Mouse (Mus musculus): ENCODE data around the gene Tctex1d4. TPM values are rescaled to one million over a fixed set of nuclear protein-coding genes. Genes with fewer than 3 reads are reported as not detected.

Tctex1d4 gene
- total RNA-seq, 1 experiment = 0.49 TPM

DNA sequence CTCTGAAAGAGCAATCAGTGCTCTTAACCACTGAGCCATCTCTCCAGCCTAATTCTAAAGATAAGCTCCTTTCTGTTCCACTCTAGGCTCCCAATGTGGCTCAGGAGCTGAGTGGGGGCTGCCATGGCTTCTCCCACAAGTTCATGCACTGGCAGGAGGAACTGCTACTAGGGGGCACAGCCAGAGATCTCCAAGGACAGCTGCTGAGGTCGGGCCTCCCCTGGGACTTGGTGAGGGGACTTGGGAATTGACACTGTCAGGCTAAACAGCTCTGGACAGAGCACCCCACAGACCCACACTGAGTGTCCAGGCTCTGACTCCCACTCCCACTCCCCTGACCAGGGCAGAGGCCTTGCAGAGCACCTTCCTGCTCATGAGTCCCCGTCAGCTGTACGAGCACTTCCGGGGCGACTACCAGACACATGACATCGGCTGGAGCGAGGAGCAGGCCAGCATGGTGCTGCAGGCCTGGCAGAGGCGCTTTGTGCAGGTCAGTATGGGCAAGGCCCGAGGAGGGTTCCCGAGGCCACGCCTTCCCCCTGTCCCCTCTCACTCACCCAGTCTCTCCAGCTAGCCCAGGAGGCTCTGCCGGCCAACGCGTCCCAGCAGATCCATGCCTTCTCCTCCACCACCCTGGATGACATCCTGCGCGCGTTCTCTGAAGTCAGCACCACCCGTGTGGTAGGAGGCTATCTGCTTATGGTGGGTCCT lies 18.6 kb upstream of the Tctex1d4 start:
- TF ChIP-seq MAFK (IDR thresholded peaks at IDR 0.05; ENCODE audit: insufficient read depth, low read depth, low read length) (no peak), ZC3H11A (IDR thresholded peaks at IDR 0.05; ENCODE audit: borderline replicate concordance, low read depth, low read length) (no peak), HCFC1 (IDR thresholded peaks at IDR 0.05; ENCODE audit: borderline replicate concordance, insufficient read depth, low read length) (no peak), CHD2 (IDR thresholded peaks at IDR 0.05; ENCODE audit: low read depth, low read length) (no peak), ZNF384 (IDR thresholded peaks at IDR 0.05; ENCODE audit: low read depth, low read length) (no peak)
- Histone ChIP-seq H3K4me3 (ENCODE audit: insufficient read depth in 1 of 2, low read depth in 1 of 2, low read length in 2 of 2, poor library complexity in 1 of 2, severe bottlenecking in 1 of 2) (no peak overlapping the region), H3K9me3 (ENCODE audit: control insufficient read depth, insufficient read depth, low read depth, low read length) (no peaks in the 10 kb centered on the region), H3K4me1 (ENCODE audit: control insufficient read depth in 2 of 2, insufficient read depth in 2 of 2, low read length in 2 of 2, poor library complexity in 1 of 2) (peaks cover 0 to 47% of the 10 kb centered on the region in 2 experiments; a peak in 2 of 4 replicates), H3K36me3 (ENCODE audit: control insufficient read depth, insufficient read depth, low read length, poor library complexity, severe bottlenecking) (peaks cover 42% of the 10 kb centered on the region), H3K9ac (ENCODE audit: insufficient read depth, low read depth, low read length, poor library complexity, severe bottlenecking) (no peak overlapping the region), H3K27ac (ENCODE audit: insufficient read depth, low read depth, low read length, poor library complexity, severe bottlenecking) (no peak overlapping the region)
- no peak for DNase-seq (ENCODE audit: low read depth, low spot score)
- in situ Hi-C loops (cut with MboI; ENCODE audit: low sequenced_read_pairs in 2 of 2, unreplicated experiment in 2 of 2) = no loop called here

DNA sequence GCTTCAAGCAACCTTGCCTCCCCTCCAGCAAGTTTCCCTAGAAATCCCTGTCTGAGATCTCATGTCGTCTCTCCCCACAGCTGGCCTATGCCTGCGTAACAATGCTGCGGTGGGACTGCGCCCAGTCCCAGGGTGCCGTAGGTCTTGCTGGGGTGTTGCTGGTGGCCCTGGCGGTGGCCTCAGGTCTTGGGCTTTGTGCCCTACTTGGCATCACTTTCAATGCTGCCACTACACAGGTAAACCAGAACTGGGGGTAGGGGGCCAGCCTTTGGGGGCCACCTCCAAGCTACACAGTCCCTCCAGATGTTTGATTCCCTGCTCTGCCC lies 18.1 kb upstream of the Tctex1d4 start:
- Histone ChIP-seq H3K4me3 (ENCODE audit: insufficient read depth in 1 of 2, low read depth in 1 of 2, low read length in 2 of 2, poor library complexity in 1 of 2, severe bottlenecking in 1 of 2) (no peak overlapping the region), H3K9ac (ENCODE audit: insufficient read depth, low read depth, low read length, poor library complexity, severe bottlenecking) (no peak overlapping the region), H3K36me3 (ENCODE audit: control insufficient read depth, insufficient read depth, low read length, poor library complexity, severe bottlenecking) (peaks cover 39% of the 10 kb centered on the region), H3K27ac (ENCODE audit: insufficient read depth, low read depth, low read length, poor library complexity, severe bottlenecking) (no peak overlapping the region), H3K4me1 (ENCODE audit: control insufficient read depth in 2 of 2, insufficient read depth in 2 of 2, low read length in 2 of 2, poor library complexity in 1 of 2) (peaks cover 0 to 43% of the 10 kb centered on the region in 2 experiments; a peak in 2 of 4 replicates), H3K9me3 (ENCODE audit: control insufficient read depth, insufficient read depth, low read depth, low read length) (no peaks in the 10 kb centered on the region)
- in situ Hi-C loops (cut with MboI; ENCODE audit: low sequenced_read_pairs in 2 of 2, unreplicated experiment in 2 of 2) = no loop called here
- DNase-seq (ENCODE audit: low read depth, low spot score) = no peak
- TF ChIP-seq ZNF384 (IDR thresholded peaks at IDR 0.05; ENCODE audit: low read depth, low read length) (no peak), HCFC1 (IDR thresholded peaks at IDR 0.05; ENCODE audit: borderline replicate concordance, insufficient read depth, low read length) (no peak), CHD2 (IDR thresholded peaks at IDR 0.05; ENCODE audit: low read depth, low read length) (no peak), MAFK (IDR thresholded peaks at IDR 0.05; ENCODE audit: insufficient read depth, low read depth, low read length) (no peak), ZC3H11A (IDR thresholded peaks at IDR 0.05; ENCODE audit: borderline replicate concordance, low read depth, low read length) (no peak)

DNA sequence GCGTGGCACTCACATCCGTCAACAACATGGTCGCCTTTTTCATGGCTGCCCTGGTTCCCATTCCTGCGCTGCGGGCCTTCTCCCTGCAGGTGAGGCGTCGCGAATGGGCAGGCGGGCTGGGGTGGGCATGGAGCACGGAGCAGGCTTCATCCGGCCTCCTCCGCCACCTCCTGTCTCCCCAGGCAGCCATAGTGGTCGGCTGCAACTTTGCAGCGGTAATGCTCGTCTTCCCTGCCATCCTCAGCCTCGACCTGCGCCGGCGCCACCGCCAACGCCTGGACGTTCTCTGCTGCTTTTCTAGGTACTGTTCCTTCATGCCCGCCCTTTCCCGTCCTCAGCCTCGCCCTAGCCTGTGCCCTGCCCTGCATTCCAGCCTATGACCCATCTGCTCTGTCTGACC lies 17.3 kb upstream of the Tctex1d4 start:
- H3K36me3 ChIP-seq (ENCODE audit: control insufficient read depth, insufficient read depth, low read length, poor library complexity, severe bottlenecking) = peaks cover 47% of the 10 kb centered on the region

DNA sequence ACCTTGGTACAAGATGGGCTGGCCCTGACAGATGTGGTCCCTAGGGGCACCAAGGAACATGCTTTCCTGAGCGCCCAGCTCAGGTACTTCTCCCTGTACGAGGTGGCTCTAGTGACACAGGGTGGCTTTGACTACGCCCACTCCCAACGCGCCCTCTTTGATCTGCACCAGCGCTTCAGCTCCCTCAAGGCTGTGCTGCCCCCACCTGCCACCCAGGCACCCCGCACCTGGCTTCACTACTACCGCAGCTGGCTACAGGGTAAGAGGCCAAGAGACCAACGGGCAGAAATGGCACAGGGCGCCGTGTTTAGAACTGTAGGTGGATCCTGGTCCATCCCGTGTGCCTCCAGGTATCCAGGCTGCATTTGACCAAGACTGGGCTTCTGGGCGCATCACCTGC lies 16.3 kb upstream of the Tctex1d4 start:
- DNase-seq (ENCODE audit: low read depth, low spot score) = no peak
- Histone ChIP-seq H3K9me3 (ENCODE audit: control insufficient read depth, insufficient read depth, low read depth, low read length) (no peaks in the 10 kb centered on the region), H3K9ac (ENCODE audit: insufficient read depth, low read depth, low read length, poor library complexity, severe bottlenecking) (no peak overlapping the region), H3K4me1 (ENCODE audit: control insufficient read depth in 2 of 2, insufficient read depth in 2 of 2, low read length in 2 of 2, poor library complexity in 1 of 2) (peaks cover 0 to 32% of the 10 kb centered on the region in 2 experiments; a peak in 2 of 4 replicates), H3K27ac (ENCODE audit: insufficient read depth, low read depth, low read length, poor library complexity, severe bottlenecking) (no peak overlapping the region), H3K36me3 (ENCODE audit: control insufficient read depth, insufficient read depth, low read length, poor library complexity, severe bottlenecking) (peaks cover 53% of the 10 kb centered on the region), H3K4me3 (ENCODE audit: insufficient read depth in 1 of 2, low read depth in 1 of 2, low read length in 2 of 2, poor library complexity in 1 of 2, severe bottlenecking in 1 of 2) (peak overlapping the region; percentile 38 to 53; a peak in 2 of 4 replicates)
- TF ChIP-seq ZNF384 (IDR thresholded peaks at IDR 0.05; ENCODE audit: low read depth, low read length) = no peak
- TF ChIP-seq CHD2 (IDR thresholded peaks at IDR 0.05; ENCODE audit: low read depth, low read length) = no peak
- TF ChIP-seq MAFK (IDR thresholded peaks at IDR 0.05; ENCODE audit: insufficient read depth, low read depth, low read length) = no peak
- in situ Hi-C loops (cut with MboI; ENCODE audit: low sequenced_read_pairs in 2 of 2, unreplicated experiment in 2 of 2) = no loop called here

More for the DNA sequence above, 17.3 kb upstream of the Tctex1d4 start:
- DNase-seq (ENCODE audit: low read depth, low spot score) = no peak
- peaks cover 0 to 41% of the 10 kb centered on the region in 2 experiments; a peak in 2 of 4 replicates for H3K4me1 ChIP-seq (ENCODE audit: control insufficient read depth in 2 of 2, insufficient read depth in 2 of 2, low read length in 2 of 2, poor library complexity in 1 of 2)
- H3K27ac ChIP-seq (ENCODE audit: insufficient read depth, low read depth, low read length, poor library complexity, severe bottlenecking) = no peak overlapping the region
- no peaks in the 10 kb centered on the region for H3K9me3 ChIP-seq (ENCODE audit: control insufficient read depth, insufficient read depth, low read depth, low read length)
- H3K4me3 ChIP-seq (ENCODE audit: insufficient read depth in 1 of 2, low read depth in 1 of 2, low read length in 2 of 2, poor library complexity in 1 of 2, severe bottlenecking in 1 of 2) = peak overlapping the region; percentile 54 to 55
- H3K9ac ChIP-seq (ENCODE audit: insufficient read depth, low read depth, low read length, poor library complexity, severe bottlenecking) = peak overlapping the region; percentile 32
- no peak for TF ChIP-seq HCFC1 (IDR thresholded peaks at IDR 0.05; ENCODE audit: borderline replicate concordance, insufficient read depth, low read length)
- no peak for TF ChIP-seq ZC3H11A (IDR thresholded peaks at IDR 0.05; ENCODE audit: borderline replicate concordance, low read depth, low read length)
- TF ChIP-seq ZNF384 (IDR thresholded peaks at IDR 0.05; ENCODE audit: low read depth, low read length) = no peak
- no peak for TF ChIP-seq MAFK (IDR thresholded peaks at IDR 0.05; ENCODE audit: insufficient read depth, low read depth, low read length)
- TF ChIP-seq CHD2 (IDR thresholded peaks at IDR 0.05; ENCODE audit: low read depth, low read length) = no peak
- in situ Hi-C loops (cut with MboI; ENCODE audit: low sequenced_read_pairs in 2 of 2, unreplicated experiment in 2 of 2) = no loop called here

Data from ES-E14 (cell line).